Mouse (Mus musculus): Measurements from ENCODE around the gene F830045P16Rik.

DNA sequence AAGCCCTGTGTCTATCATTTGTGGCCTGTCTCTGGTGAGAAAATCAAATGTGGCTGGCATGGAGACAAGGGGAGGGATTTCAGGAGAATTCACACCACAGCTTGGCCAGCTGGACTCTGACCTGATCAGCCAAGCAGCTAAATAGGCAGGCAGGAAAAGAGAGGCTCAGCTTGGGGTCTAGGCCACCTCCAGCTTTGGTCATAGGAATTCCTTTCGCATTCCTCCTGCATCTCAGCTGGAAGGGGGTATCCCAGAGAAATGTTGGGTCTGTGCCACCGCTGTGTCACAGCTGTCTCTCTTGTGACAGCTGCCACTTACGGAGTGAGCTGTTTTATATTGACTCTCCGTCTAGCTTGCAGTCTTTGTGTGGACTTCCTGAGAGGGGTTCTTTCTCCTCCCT is 8.0 kb upstream of the F830045P16Rik start:
- TF ChIP-seq MAFK (IDR thresholded peaks at IDR 0.05; ENCODE audit: insufficient read depth, low read depth, low read length) (no peak), ZC3H11A (IDR thresholded peaks at IDR 0.05; ENCODE audit: borderline replicate concordance, low read depth, low read length) (no peak)
